Mouse (Mus musculus) adrenal gland, adult 8-10 months (tissue): ENCODE data around the gene B3gat1. TPM values are rescaled to one million over a fixed set of nuclear protein-coding genes. Genes with fewer than 3 reads are reported as not detected.
A peak's percentile ranks its signal among the peaks of the same experiment; 100 is the strongest.

Experiments
- DNase-seq: peaks from one replicate; pipeline ENCODE4 v3.0.0; 2022
- total RNA-seq, 4 experiments: library from RNA; stranded (reverse); gene quantifications; 2 replicates each; pipeline ENCODE4 v1.2.4; 2022

Gene B3gat1
- 1 to 10 TPM in 3 of 4 experiments, under 1 TPM in 1; 0.87 to 2.0 (median 1.5) TPM for total RNA-seq

- DNase-seq: no peak
These were observed at the start of gene B3gat1 for GRCm38 (mm10) chr9:26733206-26733891. B3gat1 (plus strand) TSS chr9:26733728.

- no peak for DNase-seq
These were observed 44.4 kb upstream of the B3gat1 start for GRCm38 (mm10) chr9:26689171-26689570.

GRCm38 (mm10) chr9:26689956-26690698, 43.4 kb upstream of the B3gat1 start:
- no peak for DNase-seq

GRCm38 (mm10) chr9:26692641-26693040, 40.9 kb upstream of the B3gat1 start:
- no peak for DNase-seq

GRCm38 (mm10) chr9:26694656-26695055, 38.9 kb upstream of the B3gat1 start:
- DNase-seq: no peak

GRCm38 (mm10) chr9:26695178-26695577, 38.4 kb upstream of the B3gat1 start:
- no peak for DNase-seq

GRCm38 (mm10) chr9:26698286-26698685, 35.2 kb upstream of the B3gat1 start:
- DNase-seq: no peak

- no peak for DNase-seq
These were observed 33.2 kb upstream of the B3gat1 start for GRCm38 (mm10) chr9:26700329-26700728.

GRCm38 (mm10) chr9:26718388-26718787, 15.1 kb upstream of the B3gat1 start:
- DNase-seq: no peak

- DNase-seq: no peak
These were observed 11.8 kb upstream of the B3gat1 start for GRCm38 (mm10) chr9:26721771-26722170.

- no peak for DNase-seq
These were observed 7.8 kb upstream of the B3gat1 start for GRCm38 (mm10) chr9:26725709-26726108.

GRCm38 (mm10) chr9:26727445-26727844, 6.1 kb upstream of the B3gat1 start:
- DNase-seq: no peak

GRCm38 (mm10) chr9:26728556-26728955, 5.0 kb upstream of the B3gat1 start:
- no peak for DNase-seq

- no peak for DNase-seq
These were observed 458 bp downstream of the B3gat1 start for GRCm38 (mm10) chr9:26733986-26734385.

- DNase-seq: no peak
These were observed 3.6 kb downstream of the B3gat1 start for GRCm38 (mm10) chr9:26737116-26737515.

GRCm38 (mm10) chr9:26742817-26743216, 9.3 kb downstream of the B3gat1 start:
- DNase-seq: no peak

GRCm38 (mm10) chr9:26747121-26747520, 13.6 kb downstream of the B3gat1 start:
- DNase-seq: no peak

- DNase-seq: no peak
These were observed 15.4 kb downstream of the B3gat1 start for GRCm38 (mm10) chr9:26748893-26749292.

- DNase-seq: peak; percentile 17
These were observed 26.6 kb downstream of the B3gat1 start for GRCm38 (mm10) chr9:26760081-26760480.

GRCm38 (mm10) chr9:26760576-26760975, 27.0 kb downstream of the B3gat1 start:
- DNase-seq: peak; percentile 17

- no peak for DNase-seq
These were observed 28.9 kb downstream of the B3gat1 start for GRCm38 (mm10) chr9:26762477-26762876.

- no peak for DNase-seq
These were observed 34.7 kb downstream of the B3gat1 start for GRCm38 (mm10) chr9:26768181-26768580.

GRCm38 (mm10) chr9:26775700-26776099, 42.2 kb downstream of the B3gat1 start:
- no peak for DNase-seq
